In genomic region chr10:24173210-24174001, GRCm38 (mm10) we compare ENCODE assay signal across 8 mouse cellular contexts. TPM values are rescaled to one million over a fixed set of nuclear protein-coding genes. Genes with fewer than 3 reads are reported as not detected.
DNase-seq lines count a peak whose midpoint lies in the region; ATAC-seq lines count a peak whose summit lies in the region.

No protein-coding gene starts in this region.

- peak; percentile 54 for DNase-seq in ovary, postnatal 14 days (ENCODE audit: low spot score)
- no peak for DNase-seq in ovary, postnatal 36 days (ENCODE audit: low spot score)
- peak; percentile 67 for DNase-seq in embryo, embryonic 11.5 days (ENCODE audit: low read depth, low spot score)
- DNase-seq in heart, postnatal 10 days = peak; percentile 42 to 79
- DNase-seq in kidney, postnatal 25 days = peak; percentile 67 to 70
- DNase-seq in splenic B cell, adult 2 months (ENCODE audit: low read depth, low spot score) = peak; percentile 80

- peaks cover 66% of the 10 kb centered on the region for H3K36me3 ChIP-seq in megakaryocyte, embryonic 14.5 days (replicated peaks; ENCODE audit: low read length)
- 0 out of 2 replicates have a peak, but pooled peaks cover 7% of the 10 kb centered on the region for H3K36me3 ChIP-seq in splenic B cell, adult 2 months (ENCODE audit: control insufficient read depth, insufficient read depth, low read length, poor library complexity, severe bottlenecking)

- H3K27me3 ChIP-seq in megakaryocyte, embryonic 14.5 days (replicated peaks) = no peaks in the 10 kb centered on the region
- H3K27me3 ChIP-seq in splenic B cell, adult 2 months (ENCODE audit: control insufficient read depth, insufficient read depth, low read length, poor library complexity, severe bottlenecking) = no peaks in the 10 kb centered on the region

- H3K4me1 ChIP-seq in megakaryocyte, embryonic 14.5 days = peaks cover 62% of the 10 kb centered on the region

- intact Hi-C loops in heart, postnatal 10 days (cut with DNase I) = loop anchor here (1.0 to 10.0 kb wide), 2 partner anchors 125 to 451 kb away; no protein-coding TSS in a partner anchor

- peak; percentile 73 for ATAC-seq in activated CD4-positive, CD25-positive, alpha-beta regulatory T cell, adult 4 months

- peak overlapping the region; percentile 85 for H3K4me3 ChIP-seq in megakaryocyte, embryonic 14.5 days (replicated peaks)

- H3K9me3 ChIP-seq in megakaryocyte, embryonic 14.5 days = no peaks in the 10 kb centered on the region

RNA-seq across cellular contexts. Expression of gene Stx7, which starts 24.3 kb away (rescaled TPM):
- polyA plus RNA-seq in activated CD4-positive, CD25-positive, alpha-beta regulatory T cell, adult 4 months (2017; shearing (Covaris generic)) = 10 to 100 TPM; 23.3 to 33.2 TPM
- total RNA-seq in heart, postnatal 10 days (2021) = 10 to 100 TPM; 44.9 to 54.6 TPM
- 109 and 228 TPM in 2 replicates for polyA plus RNA-seq in megakaryocyte, embryonic 14.5 days (2012; ENCODE audit: insufficient read depth, low replicate concordance)

RNA-seq across cellular contexts. Expression of gene Moxd1, which starts 49.9 kb away (rescaled TPM):
- polyA plus RNA-seq in activated CD4-positive, CD25-positive, alpha-beta regulatory T cell, adult 4 months (2017; shearing (Covaris generic)) = not detected
- total RNA-seq in heart, postnatal 10 days (2021) = 1 to 10 TPM in 1 of 2 experiments, under 1 TPM in 1; 0.92 to 1.5 TPM
- polyA plus RNA-seq in megakaryocyte, embryonic 14.5 days (2012; ENCODE audit: insufficient read depth, low replicate concordance) = not detected in 2 replicates
